ENCODE assay signal across 8 mouse cellular contexts in genomic region chr10:81233226-81233585, GRCm38 (mm10). TPM values are rescaled to one million over a fixed set of nuclear protein-coding genes. Genes with fewer than 3 reads are reported as not detected.
DNase-seq lines count a peak whose midpoint lies in the region; ATAC-seq and TF ChIP-seq lines count a peak whose summit lies in the region.

No protein-coding gene starts in this region.

- H3K4me3 ChIP-seq in lung, embryonic 14.5 days (ENCODE audit: low read depth, low read length) = peak overlapping the region; percentile 69
- H3K4me3 ChIP-seq in embryonic facial prominence, embryonic 14.5 days (ENCODE audit: low read depth, low read length) = peak overlapping the region; percentile 74
- peak overlapping the region; percentile 78 for H3K4me3 ChIP-seq in intestine, embryonic 16.5 days (ENCODE audit: low read length)
- H3K4me3 ChIP-seq in neural tube, embryonic 13.5 days = peak overlapping the region; percentile 69

- H3K9me3 ChIP-seq in lung, embryonic 14.5 days (ENCODE audit: low read depth, low read length) = no peaks in the 10 kb centered on the region
- no peaks in the 10 kb centered on the region for H3K9me3 ChIP-seq in embryonic facial prominence, embryonic 14.5 days (ENCODE audit: control insufficient read depth, low read length)
- H3K9me3 ChIP-seq in intestine, embryonic 16.5 days (ENCODE audit: control insufficient read depth, low read length) = no peaks in the 10 kb centered on the region
- H3K9me3 ChIP-seq in neural tube, embryonic 13.5 days = no peaks in the 10 kb centered on the region

- no peak for DNase-seq in lung, embryonic 14.5 days
- no peak for DNase-seq in lung, postnatal 4 days
- no peak for DNase-seq in embryonic facial prominence, embryonic 14.5 days (ENCODE audit: low spot score)
- no peak for DNase-seq in layer of hippocampus, postnatal 10 days (ENCODE audit: low spot score in 2 of 2)
- DNase-seq in urinary bladder, adult 18-20 months (ENCODE audit: low spot score in 2 of 2) = no peak
- DNase-seq in cerebellum, postnatal 25 days = no peak

- peaks cover 4% of the 10 kb centered on the region; the same call in 1 of the 2 replicates for H3K4me1 ChIP-seq in lung, embryonic 14.5 days (ENCODE audit: insufficient read depth)
- H3K4me1 ChIP-seq in embryonic facial prominence, embryonic 14.5 days (ENCODE audit: control insufficient read depth, insufficient read depth, low read length) = peaks cover 9% of the 10 kb centered on the region
- H3K4me1 ChIP-seq in intestine, embryonic 16.5 days (ENCODE audit: control insufficient read depth, insufficient read depth, low read length) = peaks cover 24% of the 10 kb centered on the region
- peaks cover 42% of the 10 kb centered on the region for H3K4me1 ChIP-seq in neural tube, embryonic 13.5 days (replicated peaks)

- peak overlapping the region; percentile 72 for H3K9ac ChIP-seq in lung, embryonic 14.5 days
- H3K9ac ChIP-seq in embryonic facial prominence, embryonic 14.5 days (ENCODE audit: low read depth, low read length) = peak overlapping the region; percentile 89
- peak overlapping the region; percentile 86 for H3K9ac ChIP-seq in intestine, embryonic 16.5 days (ENCODE audit: low read depth, low read length)
- peak overlapping the region; percentile 83 for H3K9ac ChIP-seq in neural tube, embryonic 13.5 days

- H3K27ac ChIP-seq in lung, embryonic 14.5 days (ENCODE audit: low read depth) = no peak overlapping the region
- H3K27ac ChIP-seq in embryonic facial prominence, embryonic 14.5 days (replicated peaks; ENCODE audit: low read depth, low read length) = no peak overlapping the region
- peak overlapping the region; percentile 77 for H3K27ac ChIP-seq in intestine, embryonic 16.5 days (ENCODE audit: low read length)
- H3K27ac ChIP-seq in neural tube, embryonic 13.5 days (replicated peaks) = 0 out of 2 replicates have a peak overlapping the region, but pooled peaks have one; percentile 50

- TF ChIP-seq CTCF in lung, embryonic 14.5 days (IDR thresholded peaks at IDR 0.05; ENCODE audit: low read depth) = no peak

- H3K4me2 ChIP-seq in lung, embryonic 14.5 days = peak overlapping the region; percentile 70
- H3K4me2 ChIP-seq in embryonic facial prominence, embryonic 14.5 days (ENCODE audit: low read depth, low read length) = peak overlapping the region; percentile 70
- H3K4me2 ChIP-seq in intestine, embryonic 16.5 days (ENCODE audit: low read depth, low read length) = peak overlapping the region; percentile 79
- H3K4me2 ChIP-seq in neural tube, embryonic 13.5 days = peak overlapping the region; percentile 66

- peak; percentile 76 for ATAC-seq in lung, embryonic 14.5 days (ENCODE audit: insufficient read depth)
- ATAC-seq in embryonic facial prominence, embryonic 14.5 days (ENCODE audit: low read depth) = peak; percentile 55
- peak; percentile 72; the same call in 1 of the 2 replicates for ATAC-seq in intestine, embryonic 16.5 days
- peak; percentile 49 for ATAC-seq in neural tube, embryonic 13.5 days (ENCODE audit: low read depth)

- under 1% methylated on average over 28 of the region's 28 CpGs for WGBS in lung, embryonic 14.5 days
- WGBS in embryonic facial prominence, embryonic 14.5 days = 0% methylated on average over 8 of the region's 28 CpGs
- WGBS in intestine, embryonic 16.5 days = under 1% methylated on average over 28 of the region's 28 CpGs
- whole genome bisulfite sequencing in neural tube, embryonic 13.5 days = under 1% methylated on average over 22 of the region's 28 CpGs

- no peaks in the 10 kb centered on the region for H3K36me3 ChIP-seq in lung, embryonic 14.5 days (ENCODE audit: insufficient read depth)
- no peaks in the 10 kb centered on the region for H3K36me3 ChIP-seq in embryonic facial prominence, embryonic 14.5 days (ENCODE audit: control insufficient read depth, insufficient read depth, low read length)
- no peaks in the 10 kb centered on the region for H3K36me3 ChIP-seq in intestine, embryonic 16.5 days (ENCODE audit: control insufficient read depth, insufficient read depth, low read length)
- H3K36me3 ChIP-seq in neural tube, embryonic 13.5 days = no peaks in the 10 kb centered on the region

- H3K27me3 ChIP-seq in lung, embryonic 14.5 days (ENCODE audit: insufficient read depth, low read length) = peaks cover 36% of the 10 kb centered on the region
- H3K27me3 ChIP-seq in embryonic facial prominence, embryonic 14.5 days (replicated peaks; ENCODE audit: control insufficient read depth, insufficient read depth, low read length) = peaks cover 30% of the 10 kb centered on the region
- peaks cover 15% of the 10 kb centered on the region for H3K27me3 ChIP-seq in intestine, embryonic 16.5 days (replicated peaks; ENCODE audit: control insufficient read depth, insufficient read depth, low read length)
- peaks cover 11% of the 10 kb centered on the region for H3K27me3 ChIP-seq in neural tube, embryonic 13.5 days

RNA-seq across cellular contexts. Expression of gene Zfr2, which starts 0.3 kb away (rescaled TPM):
- polyA plus RNA-seq in lung, embryonic 14.5 days (2014; fragmentation: Nextera tagmentation; extraction: Ambion mirVana) = 3.4 and 3.6 TPM in 2 replicates
- polyA plus RNA-seq in embryonic facial prominence, embryonic 14.5 days (2014; fragmentation: Nextera tagmentation; extraction: Ambion mirVana) = 6.5 and 9.7 TPM in 2 replicates
- polyA plus RNA-seq in intestine, embryonic 16.5 days (2015; fragmentation: Nextera tagmentation; extraction: Ambion mirVana) = 7.1 and 8.0 TPM in 2 replicates
- polyA plus RNA-seq in neural tube, embryonic 13.5 days (2015; fragmentation: Nextera tagmentation; extraction: Ambion mirVana) = 21.7 and 21.8 TPM in 2 replicates
- 10 to 100 TPM; 58.0 to 66.8 TPM for total RNA-seq in layer of hippocampus, postnatal 10 days (2021)

RNA-seq across cellular contexts. Expression of gene Atcay, which starts 2.6 kb away (rescaled TPM):
- polyA plus RNA-seq in lung, embryonic 14.5 days (2014; fragmentation: Nextera tagmentation; extraction: Ambion mirVana) = not detected in 2 replicates
- polyA plus RNA-seq in embryonic facial prominence, embryonic 14.5 days (2014; fragmentation: Nextera tagmentation; extraction: Ambion mirVana) = 2.3 and 2.4 TPM in 2 replicates
- polyA plus RNA-seq in intestine, embryonic 16.5 days (2015; fragmentation: Nextera tagmentation; extraction: Ambion mirVana) = 1.4 and 1.5 TPM in 2 replicates
- 58.1 and 62.3 TPM in 2 replicates for polyA plus RNA-seq in neural tube, embryonic 13.5 days (2015; fragmentation: Nextera tagmentation; extraction: Ambion mirVana)
- total RNA-seq in layer of hippocampus, postnatal 10 days (2021) = 100 to 1,000 TPM; 170 to 177 TPM

RNA-seq across cellular contexts. Expression of gene Matk, which starts 19.5 kb away (rescaled TPM):
- 2.0 and 2.9 TPM in 2 replicates for polyA plus RNA-seq in lung, embryonic 14.5 days (2014; fragmentation: Nextera tagmentation; extraction: Ambion mirVana)
- polyA plus RNA-seq in embryonic facial prominence, embryonic 14.5 days (2014; fragmentation: Nextera tagmentation; extraction: Ambion mirVana) = 4.9 and 5.4 TPM in 2 replicates
- polyA plus RNA-seq in intestine, embryonic 16.5 days (2015; fragmentation: Nextera tagmentation; extraction: Ambion mirVana) = 2.0 and 2.3 TPM in 2 replicates
- 10.5 and 13.0 TPM in 2 replicates for polyA plus RNA-seq in neural tube, embryonic 13.5 days (2015; fragmentation: Nextera tagmentation; extraction: Ambion mirVana)
- total RNA-seq in layer of hippocampus, postnatal 10 days (2021) = 100 to 1,000 TPM; 222 to 266 TPM

RNA-seq across cellular contexts. Expression of gene Nmrk2, which starts 31.4 kb away (rescaled TPM):
- 0.23 TPM in 1 of 2 replicates, not detected in the other for polyA plus RNA-seq in lung, embryonic 14.5 days (2014; fragmentation: Nextera tagmentation; extraction: Ambion mirVana)
- polyA plus RNA-seq in embryonic facial prominence, embryonic 14.5 days (2014; fragmentation: Nextera tagmentation; extraction: Ambion mirVana) = 1.2 and 1.7 TPM in 2 replicates
- 0.17 TPM in 1 of 2 replicates, not detected in the other for polyA plus RNA-seq in intestine, embryonic 16.5 days (2015; fragmentation: Nextera tagmentation; extraction: Ambion mirVana)
- not detected in 2 replicates for polyA plus RNA-seq in neural tube, embryonic 13.5 days (2015; fragmentation: Nextera tagmentation; extraction: Ambion mirVana)
- total RNA-seq in layer of hippocampus, postnatal 10 days (2021) = under 1 TPM in 1 of 2 experiments, not detected in 1; 0.18 TPM

RNA-seq across cellular contexts. Expression of gene Mrpl54, which starts 33.5 kb away (rescaled TPM):
- 222 and 223 TPM in 2 replicates for polyA plus RNA-seq in lung, embryonic 14.5 days (2014; fragmentation: Nextera tagmentation; extraction: Ambion mirVana)
- polyA plus RNA-seq in embryonic facial prominence, embryonic 14.5 days (2014; fragmentation: Nextera tagmentation; extraction: Ambion mirVana) = 196 and 206 TPM in 2 replicates
- 240 and 249 TPM in 2 replicates for polyA plus RNA-seq in intestine, embryonic 16.5 days (2015; fragmentation: Nextera tagmentation; extraction: Ambion mirVana)
- 145 and 150 TPM in 2 replicates for polyA plus RNA-seq in neural tube, embryonic 13.5 days (2015; fragmentation: Nextera tagmentation; extraction: Ambion mirVana)
- 10 to 100 TPM; 36.1 to 42.5 TPM for total RNA-seq in layer of hippocampus, postnatal 10 days (2021)

Comparison
In these comparisons a context has a peak if more than half of its experiments do, and no peak if none do; other contexts are left out.
1. H3K27ac ChIP-seq: peak in intestine, embryonic 16.5 days (single experiment) and neural tube, embryonic 13.5 days (single experiment); none in lung, embryonic 14.5 days (single experiment) and embryonic facial prominence, embryonic 14.5 days (single experiment).
2. RNA of gene Atcay, which starts 2.6 kb away (polyA plus RNA-seq): 58.1 to 62.3 TPM in neural tube, embryonic 13.5 days; 2.3 to 2.4 TPM in embryonic facial prominence, embryonic 14.5 days, 1.4 to 1.5 TPM in intestine, embryonic 16.5 days and not detected in lung, embryonic 14.5 days; every median in the first group is over 10 times any median in the second.
3. Peak in every context shown above with its lines, with median percentiles within 50 percentile points of each other: ATAC-seq, H3K4me2 ChIP-seq, H3K4me3 ChIP-seq and H3K9ac ChIP-seq.